Mouse (Mus musculus) embryonic fibroblast, embryonic 13.5 days (primary cell): ENCODE results near the gene Cmtm8.

Experiments
- CTCF ChIP-seq: IDR thresholded peaks from 2 replicates; pipeline ENCODE4 v1.5.1; 2011; ENCODE audit warnings: mild to moderate bottlenecking, control low read depth, low read length, moderate library complexity, borderline replicate concordance; ENCODE audit not compliant: insufficient read depth
- POLR2A ChIP-seq: IDR thresholded peaks from 2 replicates; pipeline ENCODE4 v1.6.1; 2011; ENCODE audit warnings: low read depth, mild to moderate bottlenecking, control low read depth, low read length, moderate library complexity

- TF ChIP-seq CTCF (no peak), POLR2A (no peak)
Measured at GRCm38 (mm10) chr9:114838870-114839269, 5.1 kb downstream of the Cmtm8 start.
